Mouse (Mus musculus) heart, postnatal 0 days (tissue): Measurements from ENCODE around the gene Foxo6.

ENCODE experiments used
- CTCF ChIP-seq: IDR thresholded peaks from 2 replicates; pipeline ENCODE4 v1.5.1; 2016; ENCODE audit warnings: antibody characterized with exemption, control low read depth, low read depth
- EP300 ChIP-seq: IDR thresholded peaks from 2 replicates; pipeline ENCODE4 v1.6.1; 2016; ENCODE audit warnings: antibody characterized with exemption, low read depth

- TF ChIP-seq CTCF = no peak
- no peak for TF ChIP-seq EP300
Observed at GRCm38 (mm10) chr4:120317541-120317940, 30.4 kb upstream of the Foxo6 start.
